Mouse (Mus musculus) small intestine, adult 2 months (tissue): ENCODE data around the gene Kcnk16.

Experiments used
- CTCF ChIP-seq: fragments of 200-500 bp; IDR thresholded peaks from 2 replicates; pipeline ENCODE4 v1.5.1; 2012; ENCODE audit warnings: low read depth, mild to moderate bottlenecking, control low read depth, inconsistent platforms, low read length, moderate library complexity, mixed read lengths; ENCODE audit not compliant: insufficient replicate concordance, insufficient read length; ENCODE audit errors: extremely low read depth
- POLR2A ChIP-seq: fragments of 200-500 bp; IDR thresholded peaks from 2 replicates; pipeline ENCODE4 v1.6.1; 2012; ENCODE audit warnings: low read depth, mild to moderate bottlenecking, control low read depth, inconsistent platforms, low read length, moderate library complexity

GRCm38 (mm10) chr14:20242454-20242853, 26.5 kb downstream of the Kcnk16 start:
- no peak for TF ChIP-seq POLR2A
- no peak for TF ChIP-seq CTCF
